8 mouse cellular contexts compared by ENCODE assay signal in genomic region chr7:19572926-19573775, GRCm38 (mm10). TPM values are rescaled to one million over a fixed set of nuclear protein-coding genes. Genes with fewer than 3 reads are reported as not detected.
DNase-seq lines count a peak whose midpoint lies in the region; ATAC-seq and TF ChIP-seq lines count a peak whose summit lies in the region.

No protein-coding gene starts in this region.

- peak overlapping the region; percentile 79 for H3K4me2 ChIP-seq in hindbrain, postnatal 0 days (ENCODE audit: low read depth, low read length)

- peak; percentile 91 for ATAC-seq in hindbrain, postnatal 0 days
- peak; percentile 76 for ATAC-seq in megakaryocyte progenitor cell, adult 5-6 weeks (replicated peaks; ENCODE audit: poor library complexity)

- under 1% methylated on average over 53 of the region's 53 CpGs for WGBS in hindbrain, postnatal 0 days

- H3K4me3 ChIP-seq in gastrocnemius, adult 2 months: peak overlapping the region; percentile 95
- peak overlapping the region; percentile 78 for H3K4me3 ChIP-seq in hindbrain, postnatal 0 days (ENCODE audit: low read length)

- intact Hi-C loops in gastrocnemius, adult 2 months (cut with DNase I): loop anchor here (5.0 to 10.0 kb wide), 3 partner anchors 71 to 168 kb away; partner anchors contain the start of genes Ckm, Klc3 and Mark4
- intact Hi-C loops in left cerebral cortex, postnatal 10 days (cut with DNase I): loop anchor here (5.0 kb wide), 1 partner anchor 166 kb away; no protein-coding TSS in a partner anchor

- TF ChIP-seq CTCF in gastrocnemius, adult 2 months (IDR thresholded peaks at IDR 0.05): peak; percentile 49
- TF ChIP-seq CTCF in hindbrain, postnatal 0 days (IDR thresholded peaks at IDR 0.05; ENCODE audit: low read depth): peak; percentile 11

- peaks cover 16% of the 10 kb centered on the region for H3K4me1 ChIP-seq in hindbrain, postnatal 0 days (ENCODE audit: insufficient read depth, low read length)

- peak overlapping the region; percentile 95 for H3K27ac ChIP-seq in gastrocnemius, adult 2 months
- peak overlapping the region; percentile 77 for H3K27ac ChIP-seq in hindbrain, postnatal 0 days

- peak; percentile 79 for DNase-seq in T-cell, adult 2 months (ENCODE audit: low spot score)
- DNase-seq in cerebellum, postnatal 36 days: peak; percentile 76 to 82
- DNase-seq in gastrocnemius, adult 2 months: peak; percentile 90
- peak; percentile 87 for DNase-seq in hindbrain, postnatal 0 days (ENCODE audit: low spot score)
- DNase-seq in left cerebral cortex, postnatal 10 days (ENCODE audit: extremely low spot score in 1 of 2, low spot score in 2 of 2): peak; percentile 56 to 88
- peak; percentile 82 to 84 for DNase-seq in right cerebral cortex, postnatal 10 days (ENCODE audit: low spot score in 2 of 2)
- peak; percentile 79 for DNase-seq in urinary bladder, postnatal 25 days (ENCODE audit: low spot score)

- H3K27me3 ChIP-seq in hindbrain, postnatal 0 days (ENCODE audit: insufficient read depth, low read length): peaks cover 18% of the 10 kb centered on the region

- peaks cover 10% of the 10 kb centered on the region; the same call in 1 of the 2 replicates for H3K36me3 ChIP-seq in hindbrain, postnatal 0 days (ENCODE audit: insufficient read depth, low read length)

- no peaks in the 10 kb centered on the region for H3K9me3 ChIP-seq in hindbrain, postnatal 0 days (ENCODE audit: low read length)

- peak overlapping the region; percentile 76 for H3K9ac ChIP-seq in hindbrain, postnatal 0 days (replicated peaks; ENCODE audit: low read length)

RNA-seq across cellular contexts. Expression of gene Zfp296, which starts 3.9 kb away (rescaled TPM):
- under 1 TPM; 0.45 to 0.51 TPM for total RNA-seq in gastrocnemius, adult 2 months (2021)
- 0.25 TPM in 1 of 2 replicates, not detected in the other for total RNA-seq in hindbrain, postnatal 0 days (2014; rRNA removed)
- not detected in 2 replicates for polyA plus RNA-seq in hindbrain, postnatal 0 days (2015; fragmentation: Nextera tagmentation; extraction: Ambion mirVana)
- under 1 TPM; 0.36 to 0.45 TPM for total RNA-seq in left cerebral cortex, postnatal 10 days (2021)
- 5.9 and 6.8 TPM in 2 replicates for total RNA-seq in megakaryocyte progenitor cell, adult 5-6 weeks (2015)
- total RNA-seq in megakaryocyte progenitor cell, adult 5-6 weeks (2017): 2.8 and 4.4 TPM in 2 replicates

RNA-seq across cellular contexts. Expression of gene Gemin7, which starts 4.2 kb away (rescaled TPM):
- 10 to 100 TPM; 73.4 to 74.2 TPM for total RNA-seq in gastrocnemius, adult 2 months (2021)
- total RNA-seq in hindbrain, postnatal 0 days (2014; rRNA removed): 60.0 and 61.7 TPM in 2 replicates
- 153 and 162 TPM in 2 replicates for polyA plus RNA-seq in hindbrain, postnatal 0 days (2015; fragmentation: Nextera tagmentation; extraction: Ambion mirVana)
- 10 to 100 TPM; 51.7 to 55.2 TPM for total RNA-seq in left cerebral cortex, postnatal 10 days (2021)
- total RNA-seq in megakaryocyte progenitor cell, adult 5-6 weeks (2015): 65.5 and 73.4 TPM in 2 replicates
- total RNA-seq in megakaryocyte progenitor cell, adult 5-6 weeks (2017): 33.5 and 36.9 TPM in 2 replicates

RNA-seq across cellular contexts. Expression of gene Ppp1r37, which starts 10.3 kb away (rescaled TPM):
- total RNA-seq in gastrocnemius, adult 2 months (2021): 10 to 100 TPM; 48.4 to 49.1 TPM
- total RNA-seq in hindbrain, postnatal 0 days (2014; rRNA removed): 125 and 128 TPM in 2 replicates
- 27.0 and 27.7 TPM in 2 replicates for polyA plus RNA-seq in hindbrain, postnatal 0 days (2015; fragmentation: Nextera tagmentation; extraction: Ambion mirVana)
- 10 to 100 TPM; 78.7 to 79.3 TPM for total RNA-seq in left cerebral cortex, postnatal 10 days (2021)
- total RNA-seq in megakaryocyte progenitor cell, adult 5-6 weeks (2015): 11.0 and 11.7 TPM in 2 replicates
- total RNA-seq in megakaryocyte progenitor cell, adult 5-6 weeks (2017): 13.4 and 18.1 TPM in 2 replicates

RNA-seq across cellular contexts. Expression of gene Clasrp, which starts 31.1 kb away (rescaled TPM):
- 10 to 100 TPM; 13.7 to 15.1 TPM for total RNA-seq in gastrocnemius, adult 2 months (2021)
- 67.0 and 90.9 TPM in 2 replicates for total RNA-seq in hindbrain, postnatal 0 days (2014; rRNA removed)
- polyA plus RNA-seq in hindbrain, postnatal 0 days (2015; fragmentation: Nextera tagmentation; extraction: Ambion mirVana): 70.3 and 77.5 TPM in 2 replicates
- total RNA-seq in left cerebral cortex, postnatal 10 days (2021): 10 to 100 TPM; 78.0 to 81.5 TPM
- total RNA-seq in megakaryocyte progenitor cell, adult 5-6 weeks (2015): 9.6 and 11.7 TPM in 2 replicates
- total RNA-seq in megakaryocyte progenitor cell, adult 5-6 weeks (2017): 30.2 and 32.6 TPM in 2 replicates

RNA-seq across cellular contexts. Expression of gene Nkpd1, which starts 55.5 kb away (rescaled TPM):
- total RNA-seq in gastrocnemius, adult 2 months (2021): not detected
- total RNA-seq in hindbrain, postnatal 0 days (2014; rRNA removed): 1.9 and 4.4 TPM in 2 replicates
- 1.3 TPM in 2 replicates for polyA plus RNA-seq in hindbrain, postnatal 0 days (2015; fragmentation: Nextera tagmentation; extraction: Ambion mirVana)
- total RNA-seq in left cerebral cortex, postnatal 10 days (2021): under 1 TPM; 0.49 to 0.94 TPM
- not detected in 2 replicates for total RNA-seq in megakaryocyte progenitor cell, adult 5-6 weeks (2015)
- total RNA-seq in megakaryocyte progenitor cell, adult 5-6 weeks (2017): 0.17 and 0.34 TPM in 2 replicates

Comparison
In these comparisons a context has a peak if more than half of its experiments do, and no peak if none do; other contexts are left out.
1. Peak in every context shown above with its lines: DNase-seq, ATAC-seq, H3K4me3 ChIP-seq and H3K27ac ChIP-seq.